Mouse (Mus musculus): Measurements from ENCODE around the gene Hspb6.
A peak's percentile ranks its signal among the peaks of the same experiment; 100 is the strongest.

Hspb6 gene

GRCm38 (mm10) chr7:30586455-30587020, 34.6 kb downstream of the Hspb6 start:
- no peak for DNase-seq (ENCODE audit: low spot score in 2 of 2)

- DNase-seq (ENCODE audit: low spot score in 2 of 2) = peak; percentile 51 to 56
Measured at GRCm38 (mm10) chr7:30587842-30588667, 36.1 kb downstream of the Hspb6 start.

- peak; percentile 86 to 91 for DNase-seq (ENCODE audit: low spot score in 2 of 2)
Measured at GRCm38 (mm10) chr7:30588676-30589434, 36.9 kb downstream of the Hspb6 start, which contains the start of gene Kmt2b. TSS of gene Kmt2b (minus strand) at chr7:30588726.

GRCm38 (mm10) chr7:30589435-30590301, 37.7 kb downstream of the Hspb6 start:
- peak; percentile 76 to 88 for DNase-seq (ENCODE audit: low spot score in 2 of 2)

- DNase-seq (ENCODE audit: low spot score in 2 of 2) = no peak
Measured at GRCm38 (mm10) chr7:30590927-30591604, 39.1 kb downstream of the Hspb6 start.

GRCm38 (mm10) chr7:30591605-30591951, 39.6 kb downstream of the Hspb6 start:
- no peak for DNase-seq (ENCODE audit: low spot score in 2 of 2)

GRCm38 (mm10) chr7:30592772-30593423, 40.9 kb downstream of the Hspb6 start:
- DNase-seq (ENCODE audit: low spot score in 2 of 2) = no peak

- no peak for DNase-seq (ENCODE audit: low spot score in 2 of 2)
Measured at GRCm38 (mm10) chr7:30593579-30594509, 41.9 kb downstream of the Hspb6 start.

- no peak for DNase-seq (ENCODE audit: low spot score in 2 of 2)
Measured at GRCm38 (mm10) chr7:30594510-30595024, 42.6 kb downstream of the Hspb6 start.

- DNase-seq (ENCODE audit: low spot score in 2 of 2) = no peak
Measured at GRCm38 (mm10) chr7:30596093-30596492, 44.1 kb downstream of the Hspb6 start.

GRCm38 (mm10) chr7:30596811-30597210, 44.8 kb downstream of the Hspb6 start:
- DNase-seq (ENCODE audit: low spot score in 2 of 2) = no peak

GRCm38 (mm10) chr7:30598786-30599185, 46.8 kb downstream of the Hspb6 start, which contains the start of gene Zbtb32:
TSS of gene Zbtb32 (minus strand) at chr7:30598909.
- DNase-seq (ENCODE audit: low spot score in 2 of 2) = no peak

- peak; percentile 54 to 61 for DNase-seq (ENCODE audit: low spot score in 2 of 2)
Measured at GRCm38 (mm10) chr7:30599933-30600353, 48.0 kb downstream of the Hspb6 start.

GRCm38 (mm10) chr7:30600651-30601050, 48.7 kb downstream of the Hspb6 start:
- no peak for DNase-seq (ENCODE audit: low spot score in 2 of 2)

GRCm38 (mm10) chr7:30602583-30602982, 50.6 kb downstream of the Hspb6 start:
- DNase-seq (ENCODE audit: low spot score in 2 of 2) = no peak

GRCm38 (mm10) chr7:30604424-30604823, 52.4 kb downstream of the Hspb6 start:
- no peak for DNase-seq (ENCODE audit: low spot score in 2 of 2)

GRCm38 (mm10) chr7:30604944-30605343, 53.0 kb downstream of the Hspb6 start:
- DNase-seq (ENCODE audit: low spot score in 2 of 2) = no peak

Measured in thymus, postnatal 10 days (tissue).